Mouse (Mus musculus): ENCODE results near the gene Zfp651.

DNA sequence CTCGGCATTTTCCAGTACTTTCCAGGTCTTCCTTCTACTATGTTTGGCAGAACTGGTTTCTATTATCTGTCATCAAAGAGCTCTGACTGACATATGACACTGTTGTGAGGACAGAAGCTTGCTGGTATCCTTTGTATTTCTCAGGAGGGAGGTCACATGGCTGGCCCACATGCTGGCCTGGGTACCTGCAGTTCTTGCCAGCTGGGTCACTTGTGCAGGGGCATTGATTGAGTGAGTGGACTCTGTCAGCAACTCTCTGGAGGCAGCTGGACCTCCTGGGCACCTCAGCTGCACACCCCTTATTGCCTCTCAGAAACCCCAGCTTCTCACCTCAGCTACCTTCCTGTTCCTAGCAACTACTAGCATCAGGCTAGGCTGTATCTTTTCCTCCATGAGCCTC is 48.4 kb downstream of the Zfp651 start:
- TF ChIP-seq CHD2 (IDR thresholded peaks at IDR 0.05; ENCODE audit: low read depth, low read length) (no peak), MAFK (IDR thresholded peaks at IDR 0.05; ENCODE audit: insufficient read depth, low read depth, low read length) (no peak)
